Mouse (Mus musculus) 3T3-L1 (cell line): ENCODE measurements around the gene Gm17078.
"Not testable (repeated sequence)": the region's sequence is repeated elsewhere in the genome, so short reads cannot be mapped to it uniquely, and the experiment has no call there.

ENCODE experiments used
- DNase-seq: peaks from one replicate; pipeline ENCODE4 v3.0.0-alpha.2; 2015; ENCODE audit warnings: low read depth, low spot score

Gm17078 gene

GRCm38 (mm10) chr14:51611210-51611609 is at the start of gene Gm17078:
Gene Gm17078 (minus strand): TSS chr14:51611310.
- no peak for DNase-seq

- not testable (repeated sequence) for DNase-seq
These were observed 24.5 kb upstream of the Gm17078 start, which contains the start of gene Gm4181 for GRCm38 (mm10) chr14:51635566-51635965. Gene Gm4181 (minus strand): TSS chr14:51635666.

- not testable (repeated sequence) for DNase-seq
These were observed 21.3 kb upstream of the Gm17078 start for GRCm38 (mm10) chr14:51632426-51632825.

- not testable (repeated sequence) for DNase-seq
These were observed 19.1 kb downstream of the Gm17078 start, which contains the start of gene Gm17174 for GRCm38 (mm10) chr14:51592039-51592438. Gene Gm17174 (minus strand): TSS chr14:51592139.

- DNase-seq = not testable (repeated sequence)
These were observed 37.1 kb downstream of the Gm17078 start, which contains the start of gene Gm17175 for GRCm38 (mm10) chr14:51573963-51574362. Gene Gm17175 (minus strand): TSS chr14:51574063.
